Mouse (Mus musculus) kidney, adult 8-10 months (tissue): ENCODE results near the gene Nptn.

Source experiments
- DNase-seq, 2 experiments: peaks; one replicate each; pipeline ENCODE4 v3.0.0; 2022

The Nptn gene

GRCm38 (mm10) chr9:58703766-58704165 lies 121.7 kb downstream of the Nptn start:
- DNase-seq, result no peak

- DNase-seq, result no peak
Observed at GRCm38 (mm10) chr9:58706024-58706423, 124.0 kb downstream of the Nptn start.
